8 mouse cellular contexts compared by ENCODE assay signal in the genomic region with DNA sequence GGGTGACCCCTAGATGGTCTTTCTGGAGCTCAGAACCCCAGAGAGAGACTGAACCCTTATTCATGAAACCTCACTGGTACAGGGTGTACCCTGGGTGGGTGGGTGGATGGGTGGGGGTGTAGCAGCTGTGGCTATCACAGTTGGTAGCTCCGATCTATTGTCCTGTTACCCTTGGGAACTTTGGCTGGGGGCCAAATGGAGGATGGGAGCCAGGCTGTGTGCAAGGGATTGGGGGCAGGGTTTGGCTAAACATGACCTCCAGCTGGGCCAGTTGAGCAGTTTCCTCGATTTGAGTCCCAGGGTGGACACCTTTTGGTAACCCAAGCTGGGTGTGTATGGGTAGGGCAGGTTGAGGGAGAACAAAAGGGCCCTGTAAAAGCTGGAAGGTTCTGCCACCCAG. TPM values are rescaled to one million over a fixed set of nuclear protein-coding genes. Genes with fewer than 3 reads are reported as not detected.
A peak's percentile ranks its signal among the peaks of the same experiment; 100 is the strongest.
DNase-seq lines count a peak whose midpoint lies in the region; ATAC-seq and TF ChIP-seq lines count a peak whose summit lies in the region.

No protein-coding gene starts in this region.

- no peaks in the 10 kb centered on the region for H3K27me3 ChIP-seq in erythroblast, embryonic 14.5 days (ENCODE audit: control insufficient read depth)
- no peaks in the 10 kb centered on the region for H3K27me3 ChIP-seq in ES-Bruce4 (ENCODE audit: control insufficient read depth, insufficient read depth, low read length, poor library complexity, severe bottlenecking)
- peaks cover 16% of the 10 kb centered on the region for H3K27me3 ChIP-seq in embryonic facial prominence, embryonic 14.5 days (replicated peaks; ENCODE audit: control insufficient read depth, insufficient read depth, low read length)
- peaks cover 5% of the 10 kb centered on the region; the same call in 1 of the 2 replicates for H3K27me3 ChIP-seq in intestine, embryonic 16.5 days (replicated peaks; ENCODE audit: control insufficient read depth, insufficient read depth, low read length)
- H3K27me3 ChIP-seq in liver, postnatal 0 days (ENCODE audit: insufficient read depth, low read length), result no peaks in the 10 kb centered on the region

- H3K4me2 ChIP-seq in embryonic facial prominence, embryonic 14.5 days (ENCODE audit: low read depth, low read length), result no peak overlapping the region
- peak overlapping the region; percentile 96 for H3K4me2 ChIP-seq in intestine, embryonic 16.5 days (ENCODE audit: low read depth, low read length)
- peak overlapping the region; percentile 93 for H3K4me2 ChIP-seq in liver, postnatal 0 days (ENCODE audit: low read depth, low read length)

- TF ChIP-seq POLR2A in ES-Bruce4 (IDR thresholded peaks at IDR 0.05; ENCODE audit: insufficient read depth, low read length), result no peak

- no peak for TF ChIP-seq CTCF in ES-Bruce4 (IDR thresholded peaks at IDR 0.05; ENCODE audit: low read depth, low read length)
- TF ChIP-seq CTCF in liver, postnatal 0 days (IDR thresholded peaks at IDR 0.05; ENCODE audit: low read depth), result no peak

- H3K4me1 ChIP-seq in erythroblast, embryonic 14.5 days (ENCODE audit: control insufficient read depth), result peaks cover 93% of the 10 kb centered on the region
- peaks cover 5% of the 10 kb centered on the region for H3K4me1 ChIP-seq in ES-Bruce4 (ENCODE audit: control insufficient read depth, insufficient read depth, low read length)
- peaks cover 29% of the 10 kb centered on the region for H3K4me1 ChIP-seq in embryonic facial prominence, embryonic 14.5 days (ENCODE audit: control insufficient read depth, insufficient read depth, low read length)
- peaks cover 51% of the 10 kb centered on the region for H3K4me1 ChIP-seq in intestine, embryonic 16.5 days (ENCODE audit: control insufficient read depth, insufficient read depth, low read length)
- H3K4me1 ChIP-seq in liver, postnatal 0 days (ENCODE audit: insufficient read depth), result peaks cover 65% of the 10 kb centered on the region

- no peaks in the 10 kb centered on the region for H3K9me3 ChIP-seq in erythroblast, embryonic 14.5 days (ENCODE audit: control insufficient read depth, low read length)
- H3K9me3 ChIP-seq in ES-Bruce4 (replicated peaks; ENCODE audit: control insufficient read depth, insufficient read depth, low read length, poor library complexity, severe bottlenecking), result no peaks in the 10 kb centered on the region
- no peaks in the 10 kb centered on the region for H3K9me3 ChIP-seq in embryonic facial prominence, embryonic 14.5 days (ENCODE audit: control insufficient read depth, low read length)
- H3K9me3 ChIP-seq in intestine, embryonic 16.5 days (ENCODE audit: control insufficient read depth, low read length), result no peaks in the 10 kb centered on the region
- no peaks in the 10 kb centered on the region for H3K9me3 ChIP-seq in liver, postnatal 0 days (ENCODE audit: low read length)

- WGBS in embryonic facial prominence, embryonic 14.5 days, result 56% methylated on average over 2 of the region's 2 CpGs
- 28% methylated on average over 2 of the region's 2 CpGs for WGBS in intestine, embryonic 16.5 days
- WGBS in liver, postnatal 0 days (ENCODE audit: insufficient replicate concordance), result 34% methylated on average over 2 of the region's 2 CpGs

- DNase-seq in embryonic facial prominence, embryonic 14.5 days (ENCODE audit: low spot score), result no peak
- peak; percentile 86 for DNase-seq in liver, postnatal 0 days
- no peak for DNase-seq in frontal cortex, postnatal 36 days (ENCODE audit: low spot score in 2 of 2)
- no peak for DNase-seq in embryo, embryonic 9.5 days (ENCODE audit: extremely low spot score)

- H3K27ac ChIP-seq in ES-Bruce4 (ENCODE audit: insufficient read depth, low read length), result no peak overlapping the region
- no peak overlapping the region; the same call in 1 of the 2 replicates for H3K27ac ChIP-seq in embryonic facial prominence, embryonic 14.5 days (replicated peaks; ENCODE audit: low read depth, low read length)
- H3K27ac ChIP-seq in intestine, embryonic 16.5 days (ENCODE audit: low read length), result peak overlapping the region; percentile 96
- H3K27ac ChIP-seq in liver, postnatal 0 days (ENCODE audit: low read depth), result peak overlapping the region; percentile 84

- no peak overlapping the region for H3K9ac ChIP-seq in ES-Bruce4 (ENCODE audit: low read depth, poor library complexity, severe bottlenecking)
- peak overlapping the region; percentile 8; the same call in 1 of the 2 replicates for H3K9ac ChIP-seq in embryonic facial prominence, embryonic 14.5 days (ENCODE audit: low read depth, low read length)
- H3K9ac ChIP-seq in intestine, embryonic 16.5 days (ENCODE audit: low read depth, low read length), result peak overlapping the region; percentile 87
- H3K9ac ChIP-seq in liver, postnatal 0 days (replicated peaks), result peak overlapping the region; percentile 63

- peaks cover 51% of the 10 kb centered on the region for H3K36me3 ChIP-seq in erythroblast, embryonic 14.5 days (ENCODE audit: control insufficient read depth)
- peaks cover 4% of the 10 kb centered on the region; the same call in 1 of the 2 replicates for H3K36me3 ChIP-seq in ES-Bruce4 (ENCODE audit: control insufficient read depth, insufficient read depth, low read length, poor library complexity, severe bottlenecking)
- peaks cover 26% of the 10 kb centered on the region for H3K36me3 ChIP-seq in embryonic facial prominence, embryonic 14.5 days (ENCODE audit: control insufficient read depth, insufficient read depth, low read length)
- peaks cover 11% of the 10 kb centered on the region for H3K36me3 ChIP-seq in intestine, embryonic 16.5 days (ENCODE audit: control insufficient read depth, insufficient read depth, low read length)
- H3K36me3 ChIP-seq in liver, postnatal 0 days (replicated peaks; ENCODE audit: insufficient read depth, low read length), result peaks cover 19% of the 10 kb centered on the region

- TF ChIP-seq EP300 in ES-Bruce4 (IDR thresholded peaks at IDR 0.05; ENCODE audit: insufficient read depth, low read depth, low read length), result peak; percentile 71; the same call in 1 of the 2 replicates
- no peak for TF ChIP-seq EP300 in liver, postnatal 0 days (IDR thresholded peaks at IDR 0.05; ENCODE audit: low read depth)

- peak overlapping the region; percentile 12 for H3K4me3 ChIP-seq in erythroblast, embryonic 14.5 days (replicated peaks)
- no peak overlapping the region for H3K4me3 ChIP-seq in ES-Bruce4 (ENCODE audit: low read depth, low read length)
- H3K4me3 ChIP-seq in embryonic facial prominence, embryonic 14.5 days (ENCODE audit: low read depth, low read length), result no peak overlapping the region
- H3K4me3 ChIP-seq in intestine, embryonic 16.5 days (ENCODE audit: low read length), result peak overlapping the region; percentile 93
- peak overlapping the region; percentile 21; the same call in 1 of the 2 replicates for H3K4me3 ChIP-seq in liver, postnatal 0 days (ENCODE audit: low read depth, low read length)

- no peak for ATAC-seq in erythroblast, adult 5-6 weeks (replicated peaks; ENCODE audit: low FRiP score, poor library complexity, severe bottlenecking)
- no peak for ATAC-seq in embryonic facial prominence, embryonic 14.5 days (ENCODE audit: low read depth)
- ATAC-seq in intestine, embryonic 16.5 days, result 0 out of 2 replicates have a peak, but pooled peaks have one; percentile 2
- peak; percentile 34 for ATAC-seq in liver, postnatal 0 days

RNA-seq across cellular contexts. Expression of gene Tprn, which starts 4.3 kb away (rescaled TPM):
- polyA plus RNA-seq in erythroblast, embryonic 14.5 days (2012), result 0.82 and 1.3 TPM in 2 replicates
- 1.5 and 4.0 TPM in 2 replicates for total RNA-seq in erythroblast, adult 5-6 weeks (2015; ENCODE audit: low replicate concordance)
- 0.26 and 2.6 TPM in 2 replicates for total RNA-seq in erythroblast, adult 5-6 weeks (2017; ENCODE audit: low replicate concordance)
- 12.3 and 16.9 TPM in 2 replicates for polyA plus RNA-seq in ES-Bruce4 (2011; ENCODE audit: insufficient read depth, insufficient read length, low read depth, missing spikeins)
- polyA plus RNA-seq in embryonic facial prominence, embryonic 14.5 days (2014; fragmentation: Nextera tagmentation; extraction: Ambion mirVana), result 4.6 and 5.1 TPM in 2 replicates
- 31.7 and 38.6 TPM in 2 replicates for polyA plus RNA-seq in intestine, embryonic 16.5 days (2015; fragmentation: Nextera tagmentation; extraction: Ambion mirVana)
- polyA plus RNA-seq in liver, postnatal 0 days (2015; fragmentation: Nextera tagmentation; extraction: Ambion mirVana), result 5.3 TPM in 2 replicates

RNA-seq across cellular contexts. Expression of gene Ssna1, which starts 5.5 kb away (rescaled TPM):
- polyA plus RNA-seq in erythroblast, embryonic 14.5 days (2012), result 22.8 and 24.1 TPM in 2 replicates
- 36.5 and 67.5 TPM in 2 replicates for total RNA-seq in erythroblast, adult 5-6 weeks (2015; ENCODE audit: low replicate concordance)
- total RNA-seq in erythroblast, adult 5-6 weeks (2017; ENCODE audit: low replicate concordance), result 9.9 and 24.8 TPM in 2 replicates
- polyA plus RNA-seq in ES-Bruce4 (2011; ENCODE audit: insufficient read depth, insufficient read length, low read depth, missing spikeins), result 47.4 and 49.1 TPM in 2 replicates
- polyA plus RNA-seq in embryonic facial prominence, embryonic 14.5 days (2014; fragmentation: Nextera tagmentation; extraction: Ambion mirVana), result 227 and 240 TPM in 2 replicates
- 176 and 200 TPM in 2 replicates for polyA plus RNA-seq in intestine, embryonic 16.5 days (2015; fragmentation: Nextera tagmentation; extraction: Ambion mirVana)
- polyA plus RNA-seq in liver, postnatal 0 days (2015; fragmentation: Nextera tagmentation; extraction: Ambion mirVana), result 77.2 and 81.7 TPM in 2 replicates

RNA-seq across cellular contexts. Expression of gene Anapc2, which starts 5.6 kb away (rescaled TPM):
- 2.1 and 2.2 TPM in 2 replicates for polyA plus RNA-seq in erythroblast, embryonic 14.5 days (2012)
- 8.4 and 12.9 TPM in 2 replicates for total RNA-seq in erythroblast, adult 5-6 weeks (2015; ENCODE audit: low replicate concordance)
- 9.2 and 18.7 TPM in 2 replicates for total RNA-seq in erythroblast, adult 5-6 weeks (2017; ENCODE audit: low replicate concordance)
- 72.4 and 76.0 TPM in 2 replicates for polyA plus RNA-seq in ES-Bruce4 (2011; ENCODE audit: insufficient read depth, insufficient read length, low read depth, missing spikeins)
- polyA plus RNA-seq in embryonic facial prominence, embryonic 14.5 days (2014; fragmentation: Nextera tagmentation; extraction: Ambion mirVana), result 104 and 113 TPM in 2 replicates
- 91.4 and 97.3 TPM in 2 replicates for polyA plus RNA-seq in intestine, embryonic 16.5 days (2015; fragmentation: Nextera tagmentation; extraction: Ambion mirVana)
- 19.8 and 22.8 TPM in 2 replicates for polyA plus RNA-seq in liver, postnatal 0 days (2015; fragmentation: Nextera tagmentation; extraction: Ambion mirVana)

RNA-seq across cellular contexts. Expression of gene Tmem203, which starts 11.5 kb away (rescaled TPM):
- polyA plus RNA-seq in erythroblast, embryonic 14.5 days (2012), result 0.99 and 1.6 TPM in 2 replicates
- 2.5 and 8.8 TPM in 2 replicates for total RNA-seq in erythroblast, adult 5-6 weeks (2015; ENCODE audit: low replicate concordance)
- total RNA-seq in erythroblast, adult 5-6 weeks (2017; ENCODE audit: low replicate concordance), result 2.2 and 3.7 TPM in 2 replicates
- 7.6 and 7.7 TPM in 2 replicates for polyA plus RNA-seq in ES-Bruce4 (2011; ENCODE audit: insufficient read depth, insufficient read length, low read depth, missing spikeins)
- 16.1 and 16.6 TPM in 2 replicates for polyA plus RNA-seq in embryonic facial prominence, embryonic 14.5 days (2014; fragmentation: Nextera tagmentation; extraction: Ambion mirVana)
- 22.3 and 23.1 TPM in 2 replicates for polyA plus RNA-seq in intestine, embryonic 16.5 days (2015; fragmentation: Nextera tagmentation; extraction: Ambion mirVana)
- polyA plus RNA-seq in liver, postnatal 0 days (2015; fragmentation: Nextera tagmentation; extraction: Ambion mirVana), result 34.0 and 37.1 TPM in 2 replicates

RNA-seq across cellular contexts. Expression of gene AL732309.1, which starts 20.1 kb away (rescaled TPM):
- polyA plus RNA-seq in erythroblast, embryonic 14.5 days (2012), result 0.06 and 0.18 TPM in 2 replicates
- total RNA-seq in erythroblast, adult 5-6 weeks (2015; ENCODE audit: low replicate concordance), result 2.1 and 3.3 TPM in 2 replicates
- total RNA-seq in erythroblast, adult 5-6 weeks (2017; ENCODE audit: low replicate concordance), result 1.6 TPM in 1 of 2 replicates, not detected in the other
- polyA plus RNA-seq in ES-Bruce4 (2011; ENCODE audit: insufficient read depth, insufficient read length, low read depth, missing spikeins), result not detected in 2 replicates
- polyA plus RNA-seq in embryonic facial prominence, embryonic 14.5 days (2014; fragmentation: Nextera tagmentation; extraction: Ambion mirVana), result 4.5 and 6.1 TPM in 2 replicates
- 7.3 and 9.3 TPM in 2 replicates for polyA plus RNA-seq in intestine, embryonic 16.5 days (2015; fragmentation: Nextera tagmentation; extraction: Ambion mirVana)
- 1.2 and 1.4 TPM in 2 replicates for polyA plus RNA-seq in liver, postnatal 0 days (2015; fragmentation: Nextera tagmentation; extraction: Ambion mirVana)

Comparison
In these comparisons a context has a peak if more than half of its experiments do, and no peak if none do; other contexts are left out.
1. H3K4me3 ChIP-seq: peak in erythroblast, embryonic 14.5 days (single experiment), intestine, embryonic 16.5 days (single experiment) and liver, postnatal 0 days (single experiment); none in ES-Bruce4 (single experiment) and embryonic facial prominence, embryonic 14.5 days (single experiment).
2. ATAC-seq: peak in intestine, embryonic 16.5 days (single experiment) and liver, postnatal 0 days (single experiment); none in erythroblast, adult 5-6 weeks (single experiment) and embryonic facial prominence, embryonic 14.5 days (single experiment).
3. H3K27ac ChIP-seq: peak in intestine, embryonic 16.5 days (single experiment) and liver, postnatal 0 days (single experiment); none in ES-Bruce4 (single experiment) and embryonic facial prominence, embryonic 14.5 days (single experiment).